Mouse (Mus musculus): Measurements from ENCODE around the gene B4galt3. TPM values are rescaled to one million over a fixed set of nuclear protein-coding genes. Genes with fewer than 3 reads are reported as not detected.

The B4galt3 gene
- total RNA-seq, 4 experiments from 2014 or later, result 8.7 to 14.1 (median 10.9) TPM

- no peak for DNase-seq (ENCODE audit: low spot score in 2 of 2)
These were observed 6.9 kb upstream of the B4galt3 start for GRCm38 (mm10) chr1:171263185-171263611.

- DNase-seq (ENCODE audit: low spot score in 2 of 2), result no peak
These were observed 6.3 kb upstream of the B4galt3 start for GRCm38 (mm10) chr1:171263666-171264461.

- DNase-seq (ENCODE audit: low spot score in 2 of 2), result no peak
These were observed 4.0 kb upstream of the B4galt3 start for GRCm38 (mm10) chr1:171265971-171266744.

- no peak for DNase-seq (ENCODE audit: low spot score in 2 of 2)
These were observed 1.8 kb upstream of the B4galt3 start for GRCm38 (mm10) chr1:171268341-171268740.

- no peak for DNase-seq (ENCODE audit: low spot score in 2 of 2)
These were observed 409 bp downstream of the B4galt3 start for GRCm38 (mm10) chr1:171270573-171270900.

GRCm38 (mm10) chr1:171271196-171271595 is 1.1 kb downstream of the B4galt3 start:
- DNase-seq (ENCODE audit: low spot score in 2 of 2), result no peak

GRCm38 (mm10) chr1:171271622-171272021 is 1.5 kb downstream of the B4galt3 start:
- DNase-seq (ENCODE audit: low spot score in 2 of 2), result no peak

GRCm38 (mm10) chr1:171272086-171272485 is 2.0 kb downstream of the B4galt3 start:
- DNase-seq (ENCODE audit: low spot score in 2 of 2), result no peak

GRCm38 (mm10) chr1:171274171-171274570 is 4.0 kb downstream of the B4galt3 start:
- no peak for DNase-seq (ENCODE audit: low spot score in 2 of 2)

GRCm38 (mm10) chr1:171275144-171275734 is 5.1 kb downstream of the B4galt3 start:
- no peak for DNase-seq (ENCODE audit: low spot score in 2 of 2)

- no peak for DNase-seq (ENCODE audit: low spot score in 2 of 2)
These were observed 6.1 kb downstream of the B4galt3 start for GRCm38 (mm10) chr1:171276110-171276748.

GRCm38 (mm10) chr1:171277736-171278135 is 7.6 kb downstream of the B4galt3 start:
- no peak for DNase-seq (ENCODE audit: low spot score in 2 of 2)

- DNase-seq (ENCODE audit: low spot score in 2 of 2), result no peak
These were observed 8.3 kb downstream of the B4galt3 start for GRCm38 (mm10) chr1:171278436-171278835.

- peak in 1 of 2 experiments; percentile 1 for DNase-seq (ENCODE audit: low spot score in 2 of 2)
These were observed 9.0 kb downstream of the B4galt3 start for GRCm38 (mm10) chr1:171279012-171279705.

GRCm38 (mm10) chr1:171279721-171280120 is 9.6 kb downstream of the B4galt3 start:
- DNase-seq (ENCODE audit: low spot score in 2 of 2), result peak in 1 of 2 experiments; percentile 1

- DNase-seq (ENCODE audit: low spot score in 2 of 2), result no peak
These were observed 10.3 kb downstream of the B4galt3 start for GRCm38 (mm10) chr1:171280250-171280915.

GRCm38 (mm10) chr1:171280916-171281527 is 10.9 kb downstream of the B4galt3 start, which contains the start of gene Ppox:
Gene Ppox, minus strand, starts transcription at chr1:171281186.
- DNase-seq (ENCODE audit: low spot score in 2 of 2), result peak; percentile 82 to 86

- peak; percentile 71 to 72 for DNase-seq (ENCODE audit: low spot score in 2 of 2)
These were observed 11.4 kb downstream of the B4galt3 start for GRCm38 (mm10) chr1:171281528-171281923.

- DNase-seq (ENCODE audit: low spot score in 2 of 2), result no peak
These were observed 12.1 kb downstream of the B4galt3 start for GRCm38 (mm10) chr1:171282086-171282805.

All from gastrocnemius, adult 8-10 months (tissue).